8 mouse cellular contexts compared by ENCODE assay signal in genomic region chr7:28344637-28345036, GRCm38 (mm10). TPM values are rescaled to one million over a fixed set of nuclear protein-coding genes. Genes with fewer than 3 reads are reported as not detected.
A peak's percentile ranks its signal among the peaks of the same experiment; 100 is the strongest.
DNase-seq lines count a peak whose midpoint lies in the region; ATAC-seq and TF ChIP-seq lines count a peak whose summit lies in the region.

No protein-coding gene starts in this region.

- TF ChIP-seq CTCF in forebrain, postnatal 0 days (IDR thresholded peaks at IDR 0.05; ENCODE audit: low read depth), result peak; percentile 89
- peak; percentile 89 for TF ChIP-seq CTCF in liver, embryonic 14.5 days (IDR thresholded peaks at IDR 0.05; ENCODE audit: low read depth)

- H3K36me3 ChIP-seq in midbrain, embryonic 10.5 days, result no peaks in the 10 kb centered on the region
- H3K36me3 ChIP-seq in midbrain, embryonic 13.5 days, result no peaks in the 10 kb centered on the region
- no peaks in the 10 kb centered on the region for H3K36me3 ChIP-seq in forebrain, postnatal 0 days (ENCODE audit: insufficient read depth)
- no peaks in the 10 kb centered on the region for H3K36me3 ChIP-seq in liver, embryonic 14.5 days (replicated peaks; ENCODE audit: control insufficient read depth, insufficient read depth, low read depth)

- 16% methylated on average over 4 of the region's 4 CpGs for WGBS in midbrain, embryonic 10.5 days
- WGBS in midbrain, embryonic 13.5 days, result 8% methylated on average over 4 of the region's 4 CpGs
- 4% methylated on average over 4 of the region's 4 CpGs for WGBS in forebrain, postnatal 0 days
- 3% methylated on average over 4 of the region's 4 CpGs for WGBS in liver, embryonic 14.5 days (ENCODE audit: insufficient replicate concordance)

- H3K9ac ChIP-seq in midbrain, embryonic 13.5 days (replicated peaks), result no peak overlapping the region
- H3K9ac ChIP-seq in forebrain, postnatal 0 days, result no peak overlapping the region
- H3K9ac ChIP-seq in liver, embryonic 14.5 days (replicated peaks), result no peak overlapping the region

- H3K27ac ChIP-seq in midbrain, embryonic 10.5 days (replicated peaks), result no peak overlapping the region
- H3K27ac ChIP-seq in midbrain, embryonic 13.5 days, result no peak overlapping the region
- no peak overlapping the region for H3K27ac ChIP-seq in forebrain, postnatal 0 days (ENCODE audit: low read depth, low read length)
- H3K27ac ChIP-seq in liver, embryonic 14.5 days, result no peak overlapping the region

- DNase-seq in adrenal gland, adult 18-20 months (ENCODE audit: low spot score in 2 of 2), result peak; percentile 58 to 69
- no peak for DNase-seq in adrenal gland, postnatal 4 days (ENCODE audit: low spot score in 2 of 2)
- peak; percentile 79 for DNase-seq in midbrain, embryonic 10.5 days (ENCODE audit: low spot score)
- DNase-seq in c-Kit-positive CD71-positive TER-119-positive erythroid progenitor cells, embryonic 14.5 days (ENCODE audit: low spot score), result peak; percentile 82
- peak; percentile 83 for DNase-seq in forebrain, postnatal 0 days
- DNase-seq in liver, embryonic 14.5 days (ENCODE audit: low read depth in 3 of 3, low spot score in 3 of 3), result peak; percentile 60 to 64 (median 61)
- DNase-seq in retina, postnatal 1 day, result peak; percentile 80

- no peaks in the 10 kb centered on the region for H3K27me3 ChIP-seq in midbrain, embryonic 10.5 days (ENCODE audit: low read depth, poor library complexity, severe bottlenecking)
- no peaks in the 10 kb centered on the region for H3K27me3 ChIP-seq in midbrain, embryonic 13.5 days
- no peaks in the 10 kb centered on the region for H3K27me3 ChIP-seq in forebrain, postnatal 0 days (ENCODE audit: insufficient read depth, low read length)
- no peaks in the 10 kb centered on the region for H3K27me3 ChIP-seq in liver, embryonic 14.5 days (ENCODE audit: control insufficient read depth, insufficient read depth, low read length)

- peaks cover 25% of the 10 kb centered on the region for H3K4me1 ChIP-seq in midbrain, embryonic 10.5 days
- H3K4me1 ChIP-seq in midbrain, embryonic 13.5 days (replicated peaks), result peaks cover 4% of the 10 kb centered on the region
- H3K4me1 ChIP-seq in forebrain, postnatal 0 days (ENCODE audit: insufficient read depth), result peaks cover 2% of the 10 kb centered on the region; the same call in 1 of the 2 replicates
- H3K4me1 ChIP-seq in liver, embryonic 14.5 days (replicated peaks; ENCODE audit: control insufficient read depth in 2 of 2, insufficient read depth in 2 of 2, low read length in 1 of 2), result peaks cover 3 to 16% of the 10 kb centered on the region in 2 experiments

- H3K4me3 ChIP-seq in midbrain, embryonic 10.5 days, result no peak overlapping the region
- H3K4me3 ChIP-seq in midbrain, embryonic 13.5 days (replicated peaks), result no peak overlapping the region
- H3K4me3 ChIP-seq in forebrain, postnatal 0 days (ENCODE audit: low read depth, low read length), result no peak overlapping the region
- no peak overlapping the region for H3K4me3 ChIP-seq in liver, embryonic 14.5 days (ENCODE audit: insufficient read depth in 1 of 2, low read depth in 2 of 2, low read length in 2 of 2)

- no peak overlapping the region for H3K4me2 ChIP-seq in midbrain, embryonic 13.5 days (replicated peaks)
- no peak overlapping the region for H3K4me2 ChIP-seq in forebrain, postnatal 0 days (ENCODE audit: low read depth)
- H3K4me2 ChIP-seq in liver, embryonic 14.5 days (ENCODE audit: low read depth), result no peak overlapping the region

- no peak for ATAC-seq in midbrain, embryonic 13.5 days
- peak; percentile 66; the same call in 1 of the 2 replicates for ATAC-seq in forebrain, postnatal 0 days
- no peak for ATAC-seq in liver, embryonic 14.5 days (ENCODE audit: insufficient read depth)

- H3K9me3 ChIP-seq in midbrain, embryonic 10.5 days (replicated peaks), result no peaks in the 10 kb centered on the region
- no peaks in the 10 kb centered on the region for H3K9me3 ChIP-seq in midbrain, embryonic 13.5 days
- H3K9me3 ChIP-seq in forebrain, postnatal 0 days (ENCODE audit: low read length), result no peaks in the 10 kb centered on the region
- no peaks in the 10 kb centered on the region for H3K9me3 ChIP-seq in liver, embryonic 14.5 days (ENCODE audit: control insufficient read depth, low read length)

- no peak for TF ChIP-seq EP300 in liver, embryonic 14.5 days (IDR thresholded peaks at IDR 0.05; ENCODE audit: low read depth)

RNA-seq across cellular contexts. Expression of gene Rps16, which starts 5.8 kb away (rescaled TPM):
- 100 to 1,000 TPM; 983 to 986 TPM for total RNA-seq in adrenal gland, adult 18-20 months (2021)
- total RNA-seq in adrenal gland, postnatal 4 days (2021), result 1,000 to 10,000 TPM; 1,647 to 1,689 TPM
- 726 and 912 TPM in 2 replicates for polyA plus RNA-seq in midbrain, embryonic 10.5 days (2016; fragmentation: Nextera tagmentation; extraction: Ambion mirVana)
- 531 and 537 TPM in 2 replicates for polyA plus RNA-seq in midbrain, embryonic 13.5 days (2015; fragmentation: Nextera tagmentation; extraction: Ambion mirVana)
- total RNA-seq in forebrain, postnatal 0 days (2014; rRNA removed), result 205 and 300 TPM in 2 replicates
- 595 and 769 TPM in 2 replicates for polyA plus RNA-seq in forebrain, postnatal 0 days (2015; fragmentation: Nextera tagmentation; extraction: Ambion mirVana)
- polyA plus RNA-seq in liver, embryonic 14.5 days (2012; rRNA removed), result 512 and 1,209 TPM in 2 replicates
- polyA plus RNA-seq in liver, embryonic 14.5 days (2014; fragmentation: Nextera tagmentation; extraction: Ambion mirVana), result 874 and 900 TPM in 2 replicates

RNA-seq across cellular contexts. Expression of gene Supt5, which starts 6.1 kb away (rescaled TPM):
- 100 to 1,000 TPM; 143 to 193 TPM for total RNA-seq in adrenal gland, adult 18-20 months (2021)
- 100 to 1,000 TPM; 113 to 123 TPM for total RNA-seq in adrenal gland, postnatal 4 days (2021)
- 113 and 122 TPM in 2 replicates for polyA plus RNA-seq in midbrain, embryonic 10.5 days (2016; fragmentation: Nextera tagmentation; extraction: Ambion mirVana)
- polyA plus RNA-seq in midbrain, embryonic 13.5 days (2015; fragmentation: Nextera tagmentation; extraction: Ambion mirVana), result 98.8 and 99.2 TPM in 2 replicates
- 88.4 and 111 TPM in 2 replicates for total RNA-seq in forebrain, postnatal 0 days (2014; rRNA removed)
- 65.2 and 83.3 TPM in 2 replicates for polyA plus RNA-seq in forebrain, postnatal 0 days (2015; fragmentation: Nextera tagmentation; extraction: Ambion mirVana)
- polyA plus RNA-seq in liver, embryonic 14.5 days (2012; rRNA removed), result 29.4 and 29.6 TPM in 2 replicates
- polyA plus RNA-seq in liver, embryonic 14.5 days (2014; fragmentation: Nextera tagmentation; extraction: Ambion mirVana), result 21.7 and 26.2 TPM in 2 replicates

RNA-seq across cellular contexts. Expression of gene Plekhg2, which starts 27.8 kb away (rescaled TPM):
- 10 to 100 TPM; 14.4 to 22.2 TPM for total RNA-seq in adrenal gland, adult 18-20 months (2021)
- 10 to 100 TPM; 39.3 to 47.2 TPM for total RNA-seq in adrenal gland, postnatal 4 days (2021)
- 69.7 and 82.9 TPM in 2 replicates for polyA plus RNA-seq in midbrain, embryonic 10.5 days (2016; fragmentation: Nextera tagmentation; extraction: Ambion mirVana)
- polyA plus RNA-seq in midbrain, embryonic 13.5 days (2015; fragmentation: Nextera tagmentation; extraction: Ambion mirVana), result 34.5 and 37.6 TPM in 2 replicates
- 20.3 and 25.7 TPM in 2 replicates for total RNA-seq in forebrain, postnatal 0 days (2014; rRNA removed)
- polyA plus RNA-seq in forebrain, postnatal 0 days (2015; fragmentation: Nextera tagmentation; extraction: Ambion mirVana), result 9.0 and 11.4 TPM in 2 replicates
- polyA plus RNA-seq in liver, embryonic 14.5 days (2012; rRNA removed), result 3.2 and 3.3 TPM in 2 replicates
- polyA plus RNA-seq in liver, embryonic 14.5 days (2014; fragmentation: Nextera tagmentation; extraction: Ambion mirVana), result 2.7 and 3.4 TPM in 2 replicates

RNA-seq across cellular contexts. Expression of gene Timm50, which starts 32.8 kb away (rescaled TPM):
- 10 to 100 TPM; 72.4 to 98.0 TPM for total RNA-seq in adrenal gland, adult 18-20 months (2021)
- 10 to 100 TPM; 84.1 to 85.6 TPM for total RNA-seq in adrenal gland, postnatal 4 days (2021)
- 249 and 261 TPM in 2 replicates for polyA plus RNA-seq in midbrain, embryonic 10.5 days (2016; fragmentation: Nextera tagmentation; extraction: Ambion mirVana)
- polyA plus RNA-seq in midbrain, embryonic 13.5 days (2015; fragmentation: Nextera tagmentation; extraction: Ambion mirVana), result 153 TPM in 2 replicates
- total RNA-seq in forebrain, postnatal 0 days (2014; rRNA removed), result 60.6 and 64.0 TPM in 2 replicates
- 116 and 140 TPM in 2 replicates for polyA plus RNA-seq in forebrain, postnatal 0 days (2015; fragmentation: Nextera tagmentation; extraction: Ambion mirVana)
- 45.4 and 52.3 TPM in 2 replicates for polyA plus RNA-seq in liver, embryonic 14.5 days (2012; rRNA removed)
- 91.1 and 95.2 TPM in 2 replicates for polyA plus RNA-seq in liver, embryonic 14.5 days (2014; fragmentation: Nextera tagmentation; extraction: Ambion mirVana)

RNA-seq across cellular contexts. Expression of gene Zfp36, which starts 35.4 kb away (rescaled TPM):
- 10 to 100 TPM; 15.5 to 16.5 TPM for total RNA-seq in adrenal gland, adult 18-20 months (2021)
- total RNA-seq in adrenal gland, postnatal 4 days (2021), result 10 to 100 TPM; 12.0 to 13.3 TPM
- polyA plus RNA-seq in midbrain, embryonic 10.5 days (2016; fragmentation: Nextera tagmentation; extraction: Ambion mirVana), result 4.6 and 5.1 TPM in 2 replicates
- 3.1 and 4.2 TPM in 2 replicates for polyA plus RNA-seq in midbrain, embryonic 13.5 days (2015; fragmentation: Nextera tagmentation; extraction: Ambion mirVana)
- total RNA-seq in forebrain, postnatal 0 days (2014; rRNA removed), result 2.8 and 4.0 TPM in 2 replicates
- polyA plus RNA-seq in forebrain, postnatal 0 days (2015; fragmentation: Nextera tagmentation; extraction: Ambion mirVana), result 2.3 and 3.8 TPM in 2 replicates
- 3.9 and 5.1 TPM in 2 replicates for polyA plus RNA-seq in liver, embryonic 14.5 days (2012; rRNA removed)
- 4.6 and 5.0 TPM in 2 replicates for polyA plus RNA-seq in liver, embryonic 14.5 days (2014; fragmentation: Nextera tagmentation; extraction: Ambion mirVana)

Comparison
In these comparisons a context has a peak if more than half of its experiments do, and no peak if none do; other contexts are left out.
1. DNase-seq: peak in adrenal gland, adult 18-20 months (2 of 2), midbrain, embryonic 10.5 days (single experiment), c-Kit-positive CD71-positive TER-119-positive erythroid progenitor cells, embryonic 14.5 days (single experiment), forebrain, postnatal 0 days (single experiment), liver, embryonic 14.5 days (3 of 3) and retina, postnatal 1 day (single experiment); none in adrenal gland, postnatal 4 days (0 of 2).